Mouse (Mus musculus): ENCODE data around the gene Atp5g3. TPM values are rescaled to one million over a fixed set of nuclear protein-coding genes. Genes with fewer than 3 reads are reported as not detected.

The Atp5g3 gene
- 984 and 1,028 TPM in 2 replicates for polyA plus RNA-seq (2014; fragmentation: Nextera tagmentation; extraction: Ambion mirVana)

- WGBS = under 1% methylated on average over 38 of the region's 38 CpGs
- Histone ChIP-seq H3K9me3 (ENCODE audit: control insufficient read depth, low read length) (no peaks in the 10 kb centered on the region), H3K36me3 (ENCODE audit: control insufficient read depth, insufficient read depth, low read length) (peaks cover 19% of the 10 kb centered on the region), H3K27ac (replicated peaks; ENCODE audit: low read depth, low read length) (peak within 1 kb of the TSS; percentile 81), H3K4me1 (ENCODE audit: control insufficient read depth, insufficient read depth, low read length) (0 out of 2 replicates have a peak, but pooled peaks cover 2% of the 10 kb centered on the region), H3K4me3 (ENCODE audit: low read depth, low read length) (peak within 1 kb of the TSS; percentile 73), H3K4me2 (ENCODE audit: low read depth, severe bottlenecking) (peak within 1 kb of the TSS; percentile 66), H3K27me3 (ENCODE audit: control insufficient read depth, insufficient read depth, low read length) (no peaks in the 10 kb centered on the region), H3K9ac (ENCODE audit: low read length) (peak within 1 kb of the TSS; percentile 84)
- peak; percentile 92 for ATAC-seq (ENCODE audit: insufficient number of reproducible peaks, low FRiP score, low TSS enrichment, low read depth)
- peak; percentile 92 for DNase-seq (ENCODE audit: low spot score)
Observed at GRCm38 (mm10) chr2:73911175-73911700, at the start of gene Atp5g3. Gene Atp5g3, minus strand, starts transcription at chr2:73911326.

GRCm38 (mm10) chr2:73958342-73958741 lies 47.2 kb upstream of the Atp5g3 start:
- Histone ChIP-seq H3K9ac (ENCODE audit: low read length) (no peak overlapping the region), H3K4me3 (ENCODE audit: low read depth, low read length) (no peak overlapping the region), H3K9me3 (ENCODE audit: control insufficient read depth, low read length) (no peaks in the 10 kb centered on the region), H3K27ac (replicated peaks; ENCODE audit: low read depth, low read length) (no peak overlapping the region), H3K27me3 (ENCODE audit: control insufficient read depth, insufficient read depth, low read length) (no peaks in the 10 kb centered on the region), H3K36me3 (ENCODE audit: control insufficient read depth, insufficient read depth, low read length) (no peaks in the 10 kb centered on the region), H3K4me1 (ENCODE audit: control insufficient read depth, insufficient read depth, low read length) (peaks cover 4% of the 10 kb centered on the region), H3K4me2 (ENCODE audit: low read depth, severe bottlenecking) (no peak overlapping the region)
- WGBS = 85% methylated on average over 6 of the region's 6 CpGs
- DNase-seq (ENCODE audit: low spot score) = no peak
- ATAC-seq (ENCODE audit: insufficient number of reproducible peaks, low FRiP score, low TSS enrichment, low read depth) = no peak

GRCm38 (mm10) chr2:73953612-73954011 lies 42.5 kb upstream of the Atp5g3 start:
- no peak overlapping the region for H3K9ac ChIP-seq (ENCODE audit: low read length)
- no peaks in the 10 kb centered on the region for H3K27me3 ChIP-seq (ENCODE audit: control insufficient read depth, insufficient read depth, low read length)
- no peak for ATAC-seq (ENCODE audit: insufficient number of reproducible peaks, low FRiP score, low TSS enrichment, low read depth)
- DNase-seq (ENCODE audit: low spot score) = no peak
- H3K4me2 ChIP-seq (ENCODE audit: low read depth, severe bottlenecking) = no peak overlapping the region
- H3K9me3 ChIP-seq (ENCODE audit: control insufficient read depth, low read length) = no peaks in the 10 kb centered on the region
- H3K4me1 ChIP-seq (ENCODE audit: control insufficient read depth, insufficient read depth, low read length) = peaks cover 9% of the 10 kb centered on the region
- WGBS = 56% methylated on average over 1 of the region's 1 CpGs
- no peak overlapping the region for H3K4me3 ChIP-seq (ENCODE audit: low read depth, low read length)
- 0 out of 2 replicates have a peak overlapping the region, but pooled peaks have one; percentile 26 for H3K27ac ChIP-seq (replicated peaks; ENCODE audit: low read depth, low read length)
- no peaks in the 10 kb centered on the region for H3K36me3 ChIP-seq (ENCODE audit: control insufficient read depth, insufficient read depth, low read length)

GRCm38 (mm10) chr2:73952597-73953219 lies 41.6 kb upstream of the Atp5g3 start:
- ATAC-seq (ENCODE audit: insufficient number of reproducible peaks, low FRiP score, low TSS enrichment, low read depth) (peak; percentile 72; the same call in 1 of the 2 replicates), DNase-seq (ENCODE audit: low spot score) (peak; percentile 44)
- Histone ChIP-seq H3K4me3 (ENCODE audit: low read depth, low read length) (no peak overlapping the region), H3K4me2 (ENCODE audit: low read depth, severe bottlenecking) (no peak overlapping the region; the same call in 1 of the 2 replicates), H3K27me3 (ENCODE audit: control insufficient read depth, insufficient read depth, low read length) (no peaks in the 10 kb centered on the region), H3K36me3 (ENCODE audit: control insufficient read depth, insufficient read depth, low read length) (no peaks in the 10 kb centered on the region), H3K4me1 (ENCODE audit: control insufficient read depth, insufficient read depth, low read length) (peaks cover 9% of the 10 kb centered on the region), H3K9me3 (ENCODE audit: control insufficient read depth, low read length) (no peaks in the 10 kb centered on the region), H3K27ac (replicated peaks; ENCODE audit: low read depth, low read length) (no peak overlapping the region), H3K9ac (ENCODE audit: low read length) (no peak overlapping the region)
- WGBS = 8% methylated on average over 8 of the region's 8 CpGs

- H3K4me1 ChIP-seq (ENCODE audit: control insufficient read depth, insufficient read depth, low read length) = 0 out of 2 replicates have a peak, but pooled peaks cover 3% of the 10 kb centered on the region
- no peak overlapping the region for H3K9ac ChIP-seq (ENCODE audit: low read length)
- H3K36me3 ChIP-seq (ENCODE audit: control insufficient read depth, insufficient read depth, low read length) = no peaks in the 10 kb centered on the region
- no peak overlapping the region for H3K4me2 ChIP-seq (ENCODE audit: low read depth, severe bottlenecking)
- no peak overlapping the region for H3K27ac ChIP-seq (replicated peaks; ENCODE audit: low read depth, low read length)
- no peak for ATAC-seq (ENCODE audit: insufficient number of reproducible peaks, low FRiP score, low TSS enrichment, low read depth)
- no peaks in the 10 kb centered on the region for H3K9me3 ChIP-seq (ENCODE audit: control insufficient read depth, low read length)
- DNase-seq (ENCODE audit: low spot score) = no peak
- no peak overlapping the region for H3K4me3 ChIP-seq (ENCODE audit: low read depth, low read length)
- 86% methylated on average over 2 of the region's 2 CpGs for WGBS
- H3K27me3 ChIP-seq (ENCODE audit: control insufficient read depth, insufficient read depth, low read length) = no peaks in the 10 kb centered on the region
Observed at GRCm38 (mm10) chr2:73947360-73947759, 36.2 kb upstream of the Atp5g3 start.

- no peaks in the 10 kb centered on the region for H3K9me3 ChIP-seq (ENCODE audit: control insufficient read depth, low read length)
- H3K4me3 ChIP-seq (ENCODE audit: low read depth, low read length) = no peak overlapping the region
- H3K27me3 ChIP-seq (ENCODE audit: control insufficient read depth, insufficient read depth, low read length) = no peaks in the 10 kb centered on the region
- 88% methylated on average over 8 of the region's 8 CpGs for WGBS
- H3K36me3 ChIP-seq (ENCODE audit: control insufficient read depth, insufficient read depth, low read length) = no peaks in the 10 kb centered on the region
- H3K27ac ChIP-seq (replicated peaks; ENCODE audit: low read depth, low read length) = no peak overlapping the region
- no peak overlapping the region for H3K4me2 ChIP-seq (ENCODE audit: low read depth, severe bottlenecking)
- DNase-seq (ENCODE audit: low spot score) (no peak), ATAC-seq (ENCODE audit: insufficient number of reproducible peaks, low FRiP score, low TSS enrichment, low read depth) (no peak)
- H3K4me1 ChIP-seq (ENCODE audit: control insufficient read depth, insufficient read depth, low read length) = no peaks in the 10 kb centered on the region
- H3K9ac ChIP-seq (ENCODE audit: low read length) = no peak overlapping the region
Observed at GRCm38 (mm10) chr2:73943735-73944134, 32.6 kb upstream of the Atp5g3 start.

- Histone ChIP-seq H3K4me1 (ENCODE audit: control insufficient read depth, insufficient read depth, low read length) (no peaks in the 10 kb centered on the region), H3K9me3 (ENCODE audit: control insufficient read depth, low read length) (no peaks in the 10 kb centered on the region), H3K27me3 (ENCODE audit: control insufficient read depth, insufficient read depth, low read length) (no peaks in the 10 kb centered on the region), H3K36me3 (ENCODE audit: control insufficient read depth, insufficient read depth, low read length) (no peaks in the 10 kb centered on the region), H3K9ac (ENCODE audit: low read length) (no peak overlapping the region), H3K27ac (replicated peaks; ENCODE audit: low read depth, low read length) (no peak overlapping the region), H3K4me3 (ENCODE audit: low read depth, low read length) (no peak overlapping the region), H3K4me2 (ENCODE audit: low read depth, severe bottlenecking) (no peak overlapping the region)
- ATAC-seq (ENCODE audit: insufficient number of reproducible peaks, low FRiP score, low TSS enrichment, low read depth) (no peak), DNase-seq (ENCODE audit: low spot score) (no peak)
- 91% methylated on average over 3 of the region's 3 CpGs for WGBS
Observed at GRCm38 (mm10) chr2:73942844-73943243, 31.7 kb upstream of the Atp5g3 start.

- Histone ChIP-seq H3K27me3 (ENCODE audit: control insufficient read depth, insufficient read depth, low read length) (no peaks in the 10 kb centered on the region), H3K4me2 (ENCODE audit: low read depth, severe bottlenecking) (no peak overlapping the region), H3K4me1 (ENCODE audit: control insufficient read depth, insufficient read depth, low read length) (no peaks in the 10 kb centered on the region), H3K27ac (replicated peaks; ENCODE audit: low read depth, low read length) (no peak overlapping the region), H3K4me3 (ENCODE audit: low read depth, low read length) (no peak overlapping the region), H3K9ac (ENCODE audit: low read length) (no peak overlapping the region), H3K36me3 (ENCODE audit: control insufficient read depth, insufficient read depth, low read length) (no peaks in the 10 kb centered on the region), H3K9me3 (ENCODE audit: control insufficient read depth, low read length) (no peaks in the 10 kb centered on the region)
- WGBS = 48% methylated on average over 1 of the region's 1 CpGs
- DNase-seq (ENCODE audit: low spot score) (no peak), ATAC-seq (ENCODE audit: insufficient number of reproducible peaks, low FRiP score, low TSS enrichment, low read depth) (no peak)
Observed at GRCm38 (mm10) chr2:73941281-73941680, 30.2 kb upstream of the Atp5g3 start.

Data from limb, embryonic 11.5 days (tissue).